In genomic region chr13:68581747-68582516, GRCm38 (mm10) we compare ENCODE assay signal across 8 mouse cellular contexts. TPM values are rescaled to one million over a fixed set of nuclear protein-coding genes. Genes with fewer than 3 reads are reported as not detected.
A peak's percentile ranks its signal among the peaks of the same experiment; 100 is the strongest.
DNase-seq lines count a peak whose midpoint lies in the region; ATAC-seq lines count a peak whose summit lies in the region.

Gene Mtrr (minus strand): TSS chr13:68582149.
Gene Fastkd3 (plus strand): TSS chr13:68582234.

- H3K4me1 ChIP-seq in forebrain, embryonic 14.5 days (ENCODE audit: control insufficient read depth, insufficient read depth, low read length): peaks cover 9% of the 10 kb centered on the region
- peaks cover 28% of the 10 kb centered on the region for H3K4me1 ChIP-seq in neural tube, embryonic 15.5 days

- under 1% methylated on average over 81 of the region's 81 CpGs for WGBS in forebrain, embryonic 14.5 days
- under 1% methylated on average over 77 of the region's 81 CpGs for WGBS in neural tube, embryonic 15.5 days

- intact Hi-C loops in heart, postnatal 14 days (cut with DNase I): loop anchor here (10.0 kb wide), 1 partner anchor 903 kb away; no protein-coding TSS in a partner anchor

- peak; percentile 96 for DNase-seq in ES-CJ7 (ENCODE audit: low read depth, low spot score)
- peak; percentile 98 for DNase-seq in cerebellum, adult 11 months
- DNase-seq in forebrain, embryonic 14.5 days (ENCODE audit: low spot score): peak; percentile 99
- DNase-seq in heart, postnatal 14 days: peak; percentile 99
- DNase-seq in layer of hippocampus, adult 11-12 months (ENCODE audit: low spot score): peak; percentile 97
- peak; percentile 97 to 98 for DNase-seq in lung, adult 18-20 months
- peak; percentile 99 for DNase-seq in testis, postnatal 14 days (ENCODE audit: low spot score)

- H3K27ac ChIP-seq in forebrain, embryonic 14.5 days (ENCODE audit: low read depth, low read length): peak within 1 kb of the TSS; percentile 52; the same call in 1 of the 2 replicates
- peak within 1 kb of the TSS; percentile 86 for H3K27ac ChIP-seq in neural tube, embryonic 15.5 days (replicated peaks)

- H3K27me3 ChIP-seq in forebrain, embryonic 14.5 days (replicated peaks; ENCODE audit: control insufficient read depth, insufficient read depth, low read length): no peaks in the 10 kb centered on the region
- no peaks in the 10 kb centered on the region for H3K27me3 ChIP-seq in neural tube, embryonic 15.5 days (replicated peaks)

- peak within 1 kb of the TSS; percentile 78 for H3K4me3 ChIP-seq in forebrain, embryonic 14.5 days (ENCODE audit: low read depth, low read length)
- peak within 1 kb of the TSS; percentile 95 for H3K4me3 ChIP-seq in neural tube, embryonic 15.5 days (replicated peaks)

- H3K9ac ChIP-seq in forebrain, embryonic 14.5 days (ENCODE audit: low read length): peak within 1 kb of the TSS; percentile 73
- peak within 1 kb of the TSS; percentile 78 for H3K9ac ChIP-seq in neural tube, embryonic 15.5 days (replicated peaks)

- H3K9me3 ChIP-seq in forebrain, embryonic 14.5 days (replicated peaks; ENCODE audit: control insufficient read depth, low read length): no peaks in the 10 kb centered on the region
- H3K9me3 ChIP-seq in neural tube, embryonic 15.5 days (replicated peaks): no peaks in the 10 kb centered on the region

- peak; percentile 100 for ATAC-seq in forebrain, embryonic 14.5 days
- ATAC-seq in neural tube, embryonic 15.5 days (ENCODE audit: low FRiP score): peak; percentile 100

- peaks cover 36% of the 10 kb centered on the region for H3K36me3 ChIP-seq in forebrain, embryonic 14.5 days (ENCODE audit: control insufficient read depth, insufficient read depth, low read length)
- peaks cover 45% of the 10 kb centered on the region for H3K36me3 ChIP-seq in neural tube, embryonic 15.5 days

- H3K4me2 ChIP-seq in forebrain, embryonic 14.5 days (ENCODE audit: low read length): peak within 1 kb of the TSS; percentile 81
- H3K4me2 ChIP-seq in neural tube, embryonic 15.5 days: peak within 1 kb of the TSS; percentile 92

RNA-seq across cellular contexts. Expression of gene Mtrr, which starts in this region (rescaled TPM):
- 10.4 and 12.8 TPM in 2 replicates for polyA plus RNA-seq in forebrain, embryonic 14.5 days (2014; fragmentation: Nextera tagmentation; extraction: Ambion mirVana)
- total RNA-seq in heart, postnatal 14 days (2021): 10 to 100 TPM; 10.1 to 14.2 TPM
- 14.5 and 15.8 TPM in 2 replicates for polyA plus RNA-seq in neural tube, embryonic 15.5 days (2015; fragmentation: Nextera tagmentation; extraction: Ambion mirVana)

RNA-seq across cellular contexts. Expression of gene Fastkd3, which starts in this region (rescaled TPM):
- polyA plus RNA-seq in forebrain, embryonic 14.5 days (2014; fragmentation: Nextera tagmentation; extraction: Ambion mirVana): 28.5 and 31.1 TPM in 2 replicates
- total RNA-seq in heart, postnatal 14 days (2021): 1 to 10 TPM; 6.9 to 7.1 TPM
- polyA plus RNA-seq in neural tube, embryonic 15.5 days (2015; fragmentation: Nextera tagmentation; extraction: Ambion mirVana): 19.5 and 24.3 TPM in 2 replicates

Comparison
In these comparisons a context has a peak if more than half of its experiments do, and no peak if none do; other contexts are left out.
1. Peak in every context shown above with its lines: DNase-seq, ATAC-seq, H3K4me3 ChIP-seq and H3K27ac ChIP-seq.